8 mouse cellular contexts compared by ENCODE assay signal in the genomic region with DNA sequence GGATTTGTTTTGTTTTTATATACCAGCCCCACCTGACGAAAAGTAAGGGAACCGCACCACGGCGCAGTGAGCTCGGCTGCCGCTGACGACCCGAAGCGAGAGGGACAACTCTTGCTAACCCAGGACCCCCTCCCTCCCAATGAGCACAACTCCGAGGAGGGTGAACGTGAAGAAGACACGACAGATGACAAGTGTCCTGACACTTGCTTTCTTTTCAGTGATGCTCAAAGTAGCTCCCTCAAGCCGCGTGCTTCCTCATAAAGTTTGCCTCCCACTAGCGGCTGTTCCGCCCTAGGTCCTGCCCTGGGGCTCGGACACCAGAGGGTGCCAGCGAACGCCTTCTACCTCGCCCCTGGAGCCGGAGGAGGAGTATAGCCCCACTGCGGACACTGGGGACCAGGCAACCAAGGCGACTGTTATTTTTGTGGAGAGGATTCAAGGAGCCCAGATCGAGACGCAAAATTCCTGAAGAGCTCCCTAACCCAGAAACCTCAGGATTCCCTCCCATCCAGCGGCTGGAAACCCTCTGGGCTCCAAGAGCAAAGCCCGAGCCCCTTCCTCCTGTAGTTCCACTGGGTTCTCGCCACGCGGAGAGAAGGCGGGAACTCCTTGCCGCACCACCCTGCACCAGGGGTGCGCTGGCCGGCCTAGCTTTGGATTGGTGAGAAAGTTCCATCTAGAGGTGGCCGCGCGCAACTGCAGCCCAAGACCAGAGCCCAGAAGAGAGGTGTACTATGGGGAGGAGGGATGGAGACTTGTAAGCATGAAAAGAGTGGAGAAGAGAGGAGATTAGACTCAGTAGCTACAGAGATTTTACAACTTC. TPM values are rescaled to one million over a fixed set of nuclear protein-coding genes. Genes with fewer than 3 reads are reported as not detected.
DNase-seq lines count a peak whose midpoint lies in the region; ATAC-seq and TF ChIP-seq lines count a peak whose summit lies in the region.

No protein-coding gene starts in this region.

- H3K27ac ChIP-seq in embryonic facial prominence, embryonic 11.5 days (replicated peaks; ENCODE audit: low read depth, low read length), result no peak overlapping the region
- no peak overlapping the region for H3K27ac ChIP-seq in kidney, adult 2 months (ENCODE audit: insufficient read depth, low read depth, low read length)
- no peak overlapping the region for H3K27ac ChIP-seq in limb, embryonic 12.5 days
- H3K27ac ChIP-seq in midbrain, embryonic 15.5 days, result peak overlapping the region; percentile 69
- H3K27ac ChIP-seq in spleen, adult 2 months (ENCODE audit: insufficient read depth, low read length), result no peak overlapping the region

- H3K4me2 ChIP-seq in embryonic facial prominence, embryonic 11.5 days (ENCODE audit: low read depth, low read length), result peak overlapping the region; percentile 99
- peak overlapping the region; percentile 96 for H3K4me2 ChIP-seq in limb, embryonic 12.5 days
- peak overlapping the region; percentile 99 for H3K4me2 ChIP-seq in midbrain, embryonic 15.5 days

- peak; percentile 61 to 62 for DNase-seq in urinary bladder, adult 18-20 months (ENCODE audit: low spot score in 2 of 2)
- DNase-seq in urinary bladder, postnatal 10 days (ENCODE audit: low spot score), result no peak
- peak; percentile 92 for DNase-seq in embryonic facial prominence, embryonic 11.5 days (ENCODE audit: low spot score)
- peak; percentile 68 to 84 for DNase-seq in heart, adult 18-20 months
- DNase-seq in kidney, adult 2 months, result peak; percentile 80
- peak; percentile 5 to 48 for DNase-seq in spleen, adult 2 months (ENCODE audit: low read depth in 1 of 2, low spot score in 2 of 2)

- TF ChIP-seq CTCF in kidney, adult 2 months (conservative IDR thresholded peaks at IDR 0.05; ENCODE audit: insufficient read depth, insufficient read length, low read depth, low read length), result peak; percentile 82
- peak; percentile 55; the same call in 1 of the 2 replicates for TF ChIP-seq CTCF in spleen, adult 2 months (IDR thresholded peaks at IDR 0.05; ENCODE audit: extremely low read depth, insufficient read depth, insufficient read length, insufficient replicate concordance)

- no peaks in the 10 kb centered on the region for H3K9me3 ChIP-seq in embryonic facial prominence, embryonic 11.5 days (replicated peaks; ENCODE audit: control insufficient read depth, low read length)
- H3K9me3 ChIP-seq in limb, embryonic 12.5 days, result no peaks in the 10 kb centered on the region
- no peaks in the 10 kb centered on the region for H3K9me3 ChIP-seq in midbrain, embryonic 15.5 days

- H3K36me3 ChIP-seq in embryonic facial prominence, embryonic 11.5 days (replicated peaks; ENCODE audit: control insufficient read depth, insufficient read depth, low read depth, low read length), result no peaks in the 10 kb centered on the region
- H3K36me3 ChIP-seq in kidney, adult 2 months (ENCODE audit: control insufficient read depth, insufficient read depth, low read length), result no peaks in the 10 kb centered on the region
- H3K36me3 ChIP-seq in limb, embryonic 12.5 days, result no peaks in the 10 kb centered on the region
- H3K36me3 ChIP-seq in midbrain, embryonic 15.5 days (replicated peaks), result no peaks in the 10 kb centered on the region
- H3K36me3 ChIP-seq in spleen, adult 2 months (ENCODE audit: control insufficient read depth, insufficient read depth, low read length), result no peaks in the 10 kb centered on the region

- H3K9ac ChIP-seq in embryonic facial prominence, embryonic 11.5 days (replicated peaks; ENCODE audit: low read length), result peak overlapping the region; percentile 18; the same call in 1 of the 2 replicates
- H3K9ac ChIP-seq in limb, embryonic 12.5 days (replicated peaks), result peak overlapping the region; percentile 42
- peak overlapping the region; percentile 58 for H3K9ac ChIP-seq in midbrain, embryonic 15.5 days

- ATAC-seq in embryonic facial prominence, embryonic 11.5 days (replicated peaks; ENCODE audit: insufficient number of reproducible peaks, low FRiP score, low TSS enrichment, low read depth), result peak; percentile 91
- ATAC-seq in limb, embryonic 12.5 days (ENCODE audit: insufficient number of reproducible peaks, insufficient read depth, low FRiP score, low TSS enrichment, low read depth), result peak; percentile 84
- ATAC-seq in midbrain, embryonic 15.5 days (replicated peaks), result peak; percentile 90

- H3K4me3 ChIP-seq in embryonic facial prominence, embryonic 11.5 days (ENCODE audit: low read depth, low read length), result peak overlapping the region; percentile 50
- peak overlapping the region; percentile 44 for H3K4me3 ChIP-seq in kidney, adult 2 months (ENCODE audit: insufficient read depth, low read depth, low read length)
- peak overlapping the region; percentile 54 for H3K4me3 ChIP-seq in limb, embryonic 12.5 days (replicated peaks)
- peak overlapping the region; percentile 74 for H3K4me3 ChIP-seq in midbrain, embryonic 15.5 days
- H3K4me3 ChIP-seq in spleen, adult 2 months (ENCODE audit: extremely low read depth, insufficient read depth, insufficient read length), result peak overlapping the region; percentile 54

- TF ChIP-seq POLR2A in kidney, adult 2 months (IDR thresholded peaks at IDR 0.05; ENCODE audit: low read depth, low read length), result no peak
- no peak for TF ChIP-seq POLR2A in spleen, adult 2 months (IDR thresholded peaks at IDR 0.05; ENCODE audit: low read depth, low read length)

- under 1% methylated on average over 37 of the region's 37 CpGs for WGBS in embryonic facial prominence, embryonic 11.5 days
- under 1% methylated on average over 37 of the region's 37 CpGs for WGBS in kidney, adult 2 months
- under 1% methylated on average over 37 of the region's 37 CpGs for WGBS in limb, embryonic 12.5 days
- WGBS in midbrain, embryonic 15.5 days, result under 1% methylated on average over 37 of the region's 37 CpGs
- 1% methylated on average over 37 of the region's 37 CpGs for WGBS in spleen, adult 2 months

- peaks cover 8% of the 10 kb centered on the region; the same call in 1 of the 2 replicates for H3K4me1 ChIP-seq in embryonic facial prominence, embryonic 11.5 days (ENCODE audit: control insufficient read depth, insufficient read depth, low read length)
- peaks cover 4% of the 10 kb centered on the region; the same call in 1 of the 2 replicates for H3K4me1 ChIP-seq in kidney, adult 2 months (ENCODE audit: control insufficient read depth, insufficient read depth, low read length)
- peaks cover 18% of the 10 kb centered on the region for H3K4me1 ChIP-seq in limb, embryonic 12.5 days (replicated peaks)
- peaks cover 28% of the 10 kb centered on the region for H3K4me1 ChIP-seq in midbrain, embryonic 15.5 days
- H3K4me1 ChIP-seq in spleen, adult 2 months (ENCODE audit: control insufficient read depth, insufficient read depth, insufficient read length), result peaks cover 9% of the 10 kb centered on the region

- H3K27me3 ChIP-seq in embryonic facial prominence, embryonic 11.5 days (ENCODE audit: control insufficient read depth, insufficient read depth, low read length), result peaks cover 27% of the 10 kb centered on the region
- no peaks in the 10 kb centered on the region; the same call in 1 of the 2 replicates for H3K27me3 ChIP-seq in kidney, adult 2 months (replicated peaks; ENCODE audit: control insufficient read depth, insufficient read depth, low read length)
- peaks cover 58% of the 10 kb centered on the region for H3K27me3 ChIP-seq in limb, embryonic 12.5 days
- H3K27me3 ChIP-seq in midbrain, embryonic 15.5 days (replicated peaks), result 0 out of 2 replicates have a peak, but pooled peaks cover 4% of the 10 kb centered on the region
- H3K27me3 ChIP-seq in spleen, adult 2 months (ENCODE audit: control insufficient read depth, insufficient read depth, low read length), result peaks cover 21% of the 10 kb centered on the region

RNA-seq across cellular contexts. Expression of gene Grm8, which starts 0.6 kb away (rescaled TPM):
- 0.75 and 1.2 TPM in 2 replicates for polyA plus RNA-seq in embryonic facial prominence, embryonic 11.5 days (2014; fragmentation: Nextera tagmentation; extraction: Ambion mirVana)
- not detected for total RNA-seq in heart, adult 18-20 months (2021)
- polyA plus RNA-seq in kidney, adult 2 months (2012; rRNA removed), result not detected in 2 replicates
- 0.64 and 1.3 TPM in 2 replicates for polyA plus RNA-seq in limb, embryonic 12.5 days (2016; fragmentation: Nextera tagmentation; extraction: Ambion mirVana)
- polyA plus RNA-seq in midbrain, embryonic 15.5 days (2015; fragmentation: Nextera tagmentation; extraction: Ambion mirVana), result 15.0 and 16.5 TPM in 2 replicates
- polyA plus RNA-seq in spleen, adult 2 months (2012; rRNA removed), result 0.04 and 0.07 TPM in 2 replicates
